Mouse (Mus musculus): ENCODE measurements around the gene Kcne1. TPM values are rescaled to one million over a fixed set of nuclear protein-coding genes. Genes with fewer than 3 reads are reported as not detected.
A peak's percentile ranks its signal among the peaks of the same experiment; 100 is the strongest.

Kcne1 gene
- total and polyA plus RNA-seq, 2 experiments from 2014 or later: not detected

GRCm38 (mm10) chr16:92381092-92381491, 21.8 kb upstream of the Kcne1 start:
- ATAC-seq: no peak
- H3K9ac ChIP-seq: no peak overlapping the region
- DNase-seq: no peak

DNA sequence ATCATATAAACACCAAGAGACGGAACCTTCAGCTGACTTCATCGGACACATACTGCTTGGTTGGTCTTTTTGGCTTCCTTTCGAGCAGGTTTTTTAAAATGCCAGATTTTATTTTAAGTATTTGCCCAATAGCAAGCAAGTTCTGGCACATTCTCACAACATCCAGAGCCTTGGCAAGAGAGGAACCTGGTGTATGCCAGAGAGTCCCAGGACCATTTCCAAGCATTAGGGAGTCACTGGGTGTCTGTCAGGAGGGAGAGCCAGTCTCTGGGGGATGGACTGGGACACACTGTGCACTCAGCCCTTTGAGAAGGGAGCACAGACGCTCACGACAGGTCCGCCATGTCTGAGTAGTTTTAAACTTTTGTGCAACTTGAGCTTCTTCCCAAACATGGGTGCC, 17.7 kb upstream of the Kcne1 start:
- no peak for ATAC-seq
- Histone ChIP-seq H3K9ac (no peak overlapping the region), H3K27ac (ENCODE audit: low read depth, low read length) (no peak overlapping the region), H3K36me3 (ENCODE audit: insufficient read depth) (no peaks in the 10 kb centered on the region), H3K4me2 (ENCODE audit: low read depth) (no peak overlapping the region), H3K4me1 (ENCODE audit: insufficient read depth) (no peaks in the 10 kb centered on the region), H3K4me3 (ENCODE audit: low read depth, low read length) (no peak overlapping the region), H3K9me3 (ENCODE audit: low read length) (no peaks in the 10 kb centered on the region), H3K27me3 (ENCODE audit: insufficient read depth, low read length) (no peaks in the 10 kb centered on the region)
- DNase-seq: peak; percentile 42
- no peak for TF ChIP-seq CTCF (IDR thresholded peaks at IDR 0.05; ENCODE audit: low read depth)
- WGBS: 72% methylated on average over 6 of the region's 6 CpGs

More at GRCm38 (mm10) chr16:92381092-92381491, 21.8 kb upstream of the Kcne1 start:
- H3K4me3 ChIP-seq (ENCODE audit: low read depth, low read length): no peak overlapping the region
- H3K9me3 ChIP-seq (ENCODE audit: low read length): no peaks in the 10 kb centered on the region
- no peak overlapping the region for H3K4me2 ChIP-seq (ENCODE audit: low read depth)
- TF ChIP-seq CTCF (IDR thresholded peaks at IDR 0.05; ENCODE audit: low read depth): no peak
- H3K27me3 ChIP-seq (ENCODE audit: insufficient read depth, low read length): no peaks in the 10 kb centered on the region
- 0 out of 2 replicates have a peak, but pooled peaks cover 4% of the 10 kb centered on the region for H3K4me1 ChIP-seq (ENCODE audit: insufficient read depth)
- H3K36me3 ChIP-seq (ENCODE audit: insufficient read depth): no peaks in the 10 kb centered on the region
- no peak overlapping the region for H3K27ac ChIP-seq (ENCODE audit: low read depth, low read length)
- WGBS: 75% methylated on average over 6 of the region's 6 CpGs

DNA sequence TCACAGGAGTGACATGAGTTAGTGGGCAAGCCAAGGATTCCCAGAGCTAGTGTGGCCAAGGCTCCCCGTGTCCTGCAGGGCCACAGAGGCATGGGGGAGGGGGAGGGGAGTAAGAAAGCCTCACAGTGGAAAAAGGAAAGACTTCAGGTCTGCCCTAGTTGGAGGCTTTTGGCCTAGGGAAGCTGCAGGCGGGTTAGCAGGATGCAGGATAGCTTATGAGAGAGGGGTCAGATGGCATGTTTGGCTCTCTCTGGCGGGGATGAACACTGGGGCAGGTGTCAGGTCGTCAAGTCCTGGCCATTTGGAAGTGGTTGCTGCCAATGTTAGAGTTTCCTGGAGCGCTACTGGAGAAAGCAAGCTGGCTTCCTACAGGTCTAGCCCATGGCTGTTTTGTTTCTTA, 12.4 kb upstream of the Kcne1 start:
- Histone ChIP-seq H3K4me3 (ENCODE audit: low read depth, low read length) (no peak overlapping the region), H3K4me2 (ENCODE audit: low read depth) (no peak overlapping the region), H3K4me1 (ENCODE audit: insufficient read depth) (no peaks in the 10 kb centered on the region), H3K9me3 (ENCODE audit: low read length) (no peaks in the 10 kb centered on the region), H3K27me3 (ENCODE audit: insufficient read depth, low read length) (no peaks in the 10 kb centered on the region), H3K36me3 (ENCODE audit: insufficient read depth) (no peaks in the 10 kb centered on the region), H3K9ac (no peak overlapping the region), H3K27ac (ENCODE audit: low read depth, low read length) (no peak overlapping the region)
- no peak for TF ChIP-seq CTCF (IDR thresholded peaks at IDR 0.05; ENCODE audit: low read depth)
- DNase-seq (no peak), ATAC-seq (no peak)
- WGBS: 49% methylated on average over 5 of the region's 5 CpGs

DNA sequence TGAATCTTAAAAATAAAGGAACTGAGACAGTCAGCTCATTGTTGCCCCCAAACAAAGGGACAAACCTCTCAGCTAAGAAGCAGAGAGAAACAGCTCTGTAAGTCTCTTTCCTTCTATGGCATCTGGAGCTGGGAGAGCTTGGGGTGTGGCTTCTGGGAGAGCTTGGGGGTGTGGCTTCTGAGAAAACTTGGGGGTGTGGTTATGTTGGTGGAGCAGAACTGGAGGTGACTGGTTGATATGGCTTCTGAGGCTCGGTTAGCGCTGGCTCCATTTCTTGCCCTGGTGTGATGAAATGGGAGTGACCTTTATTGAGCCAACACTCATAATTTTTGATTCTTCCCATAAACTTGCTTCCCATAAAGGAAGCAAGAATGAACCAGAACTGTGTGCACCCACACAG, 10.0 kb upstream of the Kcne1 start:
- H3K27ac ChIP-seq (ENCODE audit: low read depth, low read length): no peak overlapping the region
- H3K4me2 ChIP-seq (ENCODE audit: low read depth): no peak overlapping the region
- H3K9ac ChIP-seq: no peak overlapping the region
- no peak for TF ChIP-seq CTCF (IDR thresholded peaks at IDR 0.05; ENCODE audit: low read depth)
- ATAC-seq: no peak
- no peaks in the 10 kb centered on the region for H3K36me3 ChIP-seq (ENCODE audit: insufficient read depth)
- H3K4me3 ChIP-seq (ENCODE audit: low read depth, low read length): no peak overlapping the region
- no peaks in the 10 kb centered on the region for H3K27me3 ChIP-seq (ENCODE audit: insufficient read depth, low read length)
- 50% methylated on average over 2 of the region's 2 CpGs for WGBS
- H3K9me3 ChIP-seq (ENCODE audit: low read length): no peaks in the 10 kb centered on the region
- no peaks in the 10 kb centered on the region for H3K4me1 ChIP-seq (ENCODE audit: insufficient read depth)
- DNase-seq: no peak

- TF ChIP-seq CTCF (IDR thresholded peaks at IDR 0.05; ENCODE audit: low read depth): no peak
- no peaks in the 10 kb centered on the region for H3K27me3 ChIP-seq (ENCODE audit: insufficient read depth, low read length)
- no peak overlapping the region for H3K9ac ChIP-seq
Observed at GRCm38 (mm10) chr16:92365477-92365876, 6.2 kb upstream of the Kcne1 start.

GRCm38 (mm10) chr16:92360711-92361110, 1.4 kb upstream of the Kcne1 start:
- DNase-seq: no peak
- no peak for TF ChIP-seq CTCF (IDR thresholded peaks at IDR 0.05; ENCODE audit: low read depth)
- ATAC-seq: no peak
- Histone ChIP-seq H3K9me3 (ENCODE audit: low read length) (no peaks in the 10 kb centered on the region), H3K9ac (no peak overlapping the region), H3K27ac (ENCODE audit: low read depth, low read length) (no peak overlapping the region), H3K27me3 (ENCODE audit: insufficient read depth, low read length) (no peaks in the 10 kb centered on the region), H3K4me3 (ENCODE audit: low read depth, low read length) (no peak overlapping the region), H3K36me3 (ENCODE audit: insufficient read depth) (no peaks in the 10 kb centered on the region), H3K4me1 (ENCODE audit: insufficient read depth) (no peaks in the 10 kb centered on the region), H3K4me2 (ENCODE audit: low read depth) (no peak overlapping the region)
- 67% methylated on average over 7 of the region's 7 CpGs for WGBS

More at GRCm38 (mm10) chr16:92365477-92365876, 6.2 kb upstream of the Kcne1 start:
- no peak for ATAC-seq
- H3K4me1 ChIP-seq (ENCODE audit: insufficient read depth): no peaks in the 10 kb centered on the region
- no peak overlapping the region for H3K27ac ChIP-seq (ENCODE audit: low read depth, low read length)
- H3K36me3 ChIP-seq (ENCODE audit: insufficient read depth): no peaks in the 10 kb centered on the region
- H3K9me3 ChIP-seq (ENCODE audit: low read length): no peaks in the 10 kb centered on the region
- H3K4me2 ChIP-seq (ENCODE audit: low read depth): no peak overlapping the region
- H3K4me3 ChIP-seq (ENCODE audit: low read depth, low read length): no peak overlapping the region
- no peak for DNase-seq
- WGBS: 56% methylated on average over 7 of the region's 7 CpGs

DNA sequence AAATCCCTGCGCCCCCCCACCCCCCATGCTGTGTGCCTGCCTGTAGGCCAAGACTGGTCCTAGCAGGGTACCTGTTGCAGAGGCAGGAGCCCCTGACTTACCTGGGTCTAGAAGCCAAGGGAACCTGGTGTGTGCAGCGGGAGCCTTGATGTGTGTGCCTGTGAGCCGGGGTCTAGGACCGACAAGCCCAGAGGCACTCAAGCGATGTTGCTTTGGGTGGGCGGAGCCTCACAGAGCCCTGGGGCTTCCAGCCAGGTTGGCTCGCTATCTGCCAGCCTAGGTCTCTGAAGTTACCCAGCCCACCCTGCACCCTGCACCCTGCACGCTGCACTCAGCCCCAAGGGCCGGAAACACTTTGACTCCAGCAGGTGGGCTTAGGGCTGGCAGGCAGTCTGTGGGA, 534 bp downstream of the Kcne1 start:
- DNase-seq (no peak), ATAC-seq (no peak)
- H3K4me1 ChIP-seq (ENCODE audit: insufficient read depth): no peaks in the 10 kb centered on the region
- no peak overlapping the region for H3K4me3 ChIP-seq (ENCODE audit: low read depth, low read length)
- TF ChIP-seq CTCF (IDR thresholded peaks at IDR 0.05; ENCODE audit: low read depth): no peak
- H3K9ac ChIP-seq: no peak overlapping the region
- no peak overlapping the region for H3K27ac ChIP-seq (ENCODE audit: low read depth, low read length)
- H3K36me3 ChIP-seq (ENCODE audit: insufficient read depth): no peaks in the 10 kb centered on the region
- no peaks in the 10 kb centered on the region for H3K9me3 ChIP-seq (ENCODE audit: low read length)
- no peaks in the 10 kb centered on the region for H3K27me3 ChIP-seq (ENCODE audit: insufficient read depth, low read length)
- H3K4me2 ChIP-seq (ENCODE audit: low read depth): no peak overlapping the region
- 22% methylated on average over 9 of the region's 9 CpGs for WGBS

DNA sequence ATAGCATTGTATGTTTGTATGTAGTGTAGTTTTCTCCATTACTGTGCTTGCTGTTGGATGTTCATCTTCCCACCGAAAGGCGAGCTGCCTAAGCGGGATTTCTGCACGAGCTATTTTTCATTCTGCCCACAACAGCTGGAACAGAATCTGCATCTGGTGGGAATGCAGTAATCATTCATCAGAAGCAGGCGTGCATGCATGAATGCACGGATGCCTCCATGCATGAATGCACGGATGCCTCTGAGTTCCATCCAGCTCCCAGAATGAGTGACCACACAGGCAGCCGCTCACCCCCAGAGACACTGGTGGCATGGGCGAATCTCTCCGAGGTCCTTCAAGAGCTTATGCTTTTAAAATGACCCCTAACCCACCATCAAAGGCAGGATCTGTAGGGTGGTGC, 1.7 kb downstream of the Kcne1 start:
- Histone ChIP-seq H3K27ac (ENCODE audit: low read depth, low read length) (no peak overlapping the region), H3K27me3 (ENCODE audit: insufficient read depth, low read length) (no peaks in the 10 kb centered on the region), H3K4me3 (ENCODE audit: low read depth, low read length) (no peak overlapping the region), H3K4me1 (ENCODE audit: insufficient read depth) (no peaks in the 10 kb centered on the region), H3K9me3 (ENCODE audit: low read length) (no peaks in the 10 kb centered on the region), H3K4me2 (ENCODE audit: low read depth) (no peak overlapping the region), H3K36me3 (ENCODE audit: insufficient read depth) (no peaks in the 10 kb centered on the region), H3K9ac (no peak overlapping the region)
- DNase-seq (no peak), ATAC-seq (no peak)
- no peak for TF ChIP-seq CTCF (IDR thresholded peaks at IDR 0.05; ENCODE audit: low read depth)
- WGBS: 33% methylated on average over 10 of the region's 10 CpGs
